Mouse (Mus musculus): ENCODE measurements at regions not wholly inside any gene's neighbourhood (a gene's known extent, or its start where the extent isn't known, plus 50 kb on each side); places are given as distances from the start of the nearest gene placed in this dataset.
A peak's percentile ranks its signal among the peaks of the same experiment; 100 is the strongest.

- DNase-seq, result no peak
Observed at GRCm38 (mm10) chr4:137158201-137158600, 109.6 kb upstream of the Zbtb40 start.

- no peak for DNase-seq
Observed at GRCm38 (mm10) chr4:137156441-137157105, 108.0 kb upstream of the Zbtb40 start.

GRCm38 (mm10) chr4:137148756-137149155 lies 100.2 kb upstream of the Zbtb40 start:
- no peak for DNase-seq

- no peak for DNase-seq
Observed at GRCm38 (mm10) chr4:137147795-137148194, 99.2 kb upstream of the Zbtb40 start.

GRCm38 (mm10) chr4:137146326-137146725 lies 97.7 kb upstream of the Zbtb40 start:
- no peak for DNase-seq

- DNase-seq, result no peak
Observed at GRCm38 (mm10) chr4:137142316-137142715, 93.7 kb upstream of the Zbtb40 start.

GRCm38 (mm10) chr4:137139051-137139705 lies 90.6 kb upstream of the Zbtb40 start:
- DNase-seq, result no peak

- no peak for DNase-seq
Observed at GRCm38 (mm10) chr4:137138127-137138526, 89.5 kb upstream of the Zbtb40 start.

GRCm38 (mm10) chr4:137136313-137136712 lies 87.7 kb upstream of the Zbtb40 start:
- DNase-seq, result no peak

- DNase-seq, result peak; percentile 65 to 81
Observed at GRCm38 (mm10) chr4:137135792-137136191, 87.2 kb upstream of the Zbtb40 start.

GRCm38 (mm10) chr4:137134553-137134952 lies 86.0 kb upstream of the Zbtb40 start:
- no peak for DNase-seq

- DNase-seq, result peak; percentile 48 to 77
Observed at GRCm38 (mm10) chr4:137133789-137134188, 85.2 kb upstream of the Zbtb40 start.

- DNase-seq, result no peak
Observed at GRCm38 (mm10) chr4:137130619-137131212, 82.1 kb upstream of the Zbtb40 start.

GRCm38 (mm10) chr4:137128152-137128551 lies 79.6 kb upstream of the Zbtb40 start:
- DNase-seq, result peak; percentile 54 to 74

- peak; percentile 34 to 62 for DNase-seq
Observed at GRCm38 (mm10) chr4:137121684-137122083, 73.1 kb upstream of the Zbtb40 start.

- no peak for DNase-seq
Observed at GRCm38 (mm10) chr4:137120597-137120996, 72.0 kb upstream of the Zbtb40 start.

GRCm38 (mm10) chr4:137118332-137118715 lies 69.7 kb upstream of the Zbtb40 start:
- DNase-seq, result no peak

GRCm38 (mm10) chr4:137117471-137118331 lies 69.1 kb upstream of the Zbtb40 start:
- DNase-seq, result peak; percentile 69 to 74

- DNase-seq, result no peak
Observed at GRCm38 (mm10) chr4:137115062-137115461, 66.5 kb upstream of the Zbtb40 start.

- DNase-seq, result no peak
Observed at GRCm38 (mm10) chr4:137110276-137110675, 61.7 kb upstream of the Zbtb40 start.

- no peak for DNase-seq
Observed at GRCm38 (mm10) chr4:137104447-137105044, 55.9 kb upstream of the Zbtb40 start.

GRCm38 (mm10) chr4:137101169-137101568 lies 52.6 kb upstream of the Zbtb40 start:
- no peak for DNase-seq

- no peak for DNase-seq
Observed at GRCm38 (mm10) chr4:137100756-137101155, 52.2 kb upstream of the Zbtb40 start.

Data from lung, postnatal 4 days (tissue).